Mouse (Mus musculus): ENCODE results near the gene Kctd3.

- peak; percentile 62 for TF ChIP-seq CTCF (IDR thresholded peaks at IDR 0.05; ENCODE audit: low read depth, low read length)
- no peak for TF ChIP-seq POLR2A (IDR thresholded peaks at IDR 0.05; ENCODE audit: extremely low read depth, insufficient read depth, low read length)
Observed at GRCm38 (mm10) chr1:188947794-188948193, 59.8 kb downstream of the Kctd3 start.

Measured in liver, adult 2 months (tissue).